Mouse (Mus musculus) layer of hippocampus, adult 9-11 months (tissue): Measurements from ENCODE around the gene Mrm3.

Source experiments
- DNase-seq: peaks from one replicate; pipeline ENCODE4 v3.0.0; 2022

Gene Mrm3

GRCm38 (mm10) chr11:76253145-76253917 is 9.8 kb downstream of the Mrm3 start:
- peak; percentile 83 for DNase-seq

DNA sequence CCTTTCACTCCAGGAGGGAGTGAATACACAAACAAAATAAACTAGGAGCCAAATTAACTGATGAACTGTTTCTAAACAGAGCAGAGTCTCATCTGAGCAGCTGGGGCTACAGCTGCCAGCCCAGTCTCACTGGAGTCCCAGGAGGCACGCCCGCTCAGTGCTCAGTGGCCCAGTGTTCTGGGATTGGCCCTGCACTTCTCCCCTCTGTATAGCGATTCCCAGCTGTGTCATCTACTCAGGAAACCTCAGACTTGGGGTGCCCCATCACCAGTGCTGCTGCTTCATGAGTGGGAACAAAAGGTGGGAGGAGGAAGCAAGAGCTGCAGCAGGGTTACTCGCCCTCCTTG is 10.4 kb downstream of the Mrm3 start:
- no peak for DNase-seq

DNA sequence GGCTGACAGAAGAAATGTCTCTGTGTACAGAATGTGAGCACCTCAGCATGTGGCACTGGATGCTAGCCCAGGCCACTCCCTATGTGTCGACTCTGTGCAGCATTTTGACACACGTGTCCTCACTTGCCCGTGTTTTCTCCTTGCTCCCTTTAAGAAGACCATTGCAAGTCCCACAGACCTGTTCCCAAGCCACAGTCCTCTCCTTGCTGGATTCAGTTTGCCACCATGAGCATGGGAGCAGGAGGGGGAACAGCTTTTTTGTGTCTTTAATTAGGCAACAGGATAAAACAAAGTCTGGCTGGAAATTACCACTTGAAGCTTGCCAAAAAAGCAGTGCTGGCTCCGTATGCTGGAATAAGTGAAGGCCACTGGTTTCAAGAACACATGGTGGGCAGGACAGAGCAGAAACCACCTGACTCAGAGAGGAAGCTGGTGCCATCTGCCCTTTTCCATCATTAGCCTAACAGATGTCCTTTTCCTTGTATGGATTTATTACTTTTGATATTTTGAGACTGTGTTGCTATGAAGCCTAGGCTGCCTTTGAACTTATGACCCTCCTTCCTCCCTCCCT is 12.0 kb downstream of the Mrm3 start:
- peak; percentile 71 for DNase-seq

DNA sequence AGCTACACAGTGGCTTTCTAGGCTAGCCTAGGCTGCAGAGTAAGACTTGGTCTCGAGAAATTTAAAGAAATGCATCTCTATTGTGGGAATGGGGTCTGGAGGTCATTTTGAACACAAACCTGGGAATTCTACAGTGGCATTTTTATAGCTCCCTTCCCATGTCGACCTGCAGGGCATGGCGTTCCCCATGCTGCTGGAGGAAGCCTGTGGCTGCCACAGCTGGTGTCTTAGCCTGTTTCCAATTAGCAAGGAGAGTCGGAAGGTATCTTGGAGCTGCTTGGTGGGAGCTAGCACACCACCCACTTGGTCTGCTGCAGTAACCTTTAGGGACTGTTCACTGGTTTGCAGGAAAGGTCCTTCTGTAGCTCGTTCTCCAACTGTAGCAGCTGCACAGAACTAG is 12.6 kb downstream of the Mrm3 start:
- DNase-seq: no peak

DNA sequence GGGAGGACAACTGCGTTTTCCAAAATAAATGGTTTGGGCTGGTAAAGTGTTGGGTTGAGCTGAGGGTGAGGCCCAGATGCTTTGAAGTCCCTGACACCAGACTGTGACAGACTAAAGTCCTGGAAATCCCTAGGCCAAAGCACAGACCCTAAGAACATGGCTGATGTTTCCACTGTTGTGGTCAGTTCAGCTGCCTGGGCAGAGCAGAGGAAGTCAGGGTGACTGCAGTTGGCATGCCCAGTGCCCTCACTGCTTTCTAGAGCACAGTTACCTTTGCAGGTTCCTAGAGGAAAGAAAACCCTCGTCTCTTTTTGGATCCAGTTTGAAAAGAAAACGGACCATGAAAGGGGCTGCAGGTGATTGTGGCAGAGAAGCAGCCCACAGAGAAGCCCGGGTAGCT is 13.9 kb downstream of the Mrm3 start:
- no peak for DNase-seq

DNA sequence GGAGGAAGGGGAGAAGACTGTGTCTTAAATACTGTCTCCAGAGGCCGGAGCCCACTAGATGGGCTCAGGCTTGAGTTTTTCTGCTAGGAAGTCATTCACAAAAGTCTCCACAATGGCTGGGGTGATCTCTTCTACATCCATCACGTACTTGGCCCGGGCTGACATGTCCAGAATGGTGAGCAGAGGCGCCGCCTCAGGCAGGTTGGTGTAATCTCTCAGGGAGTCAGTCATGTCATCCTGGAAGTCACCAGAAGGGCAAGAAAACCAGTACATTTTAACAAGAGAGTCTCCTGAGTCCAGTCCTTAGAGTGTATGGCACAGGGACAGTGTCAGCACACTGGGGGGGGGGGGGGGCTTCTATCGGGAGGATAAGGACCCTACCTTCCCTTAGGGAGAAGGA is 15.0 kb downstream of the Mrm3 start:
- DNase-seq: no peak

DNA sequence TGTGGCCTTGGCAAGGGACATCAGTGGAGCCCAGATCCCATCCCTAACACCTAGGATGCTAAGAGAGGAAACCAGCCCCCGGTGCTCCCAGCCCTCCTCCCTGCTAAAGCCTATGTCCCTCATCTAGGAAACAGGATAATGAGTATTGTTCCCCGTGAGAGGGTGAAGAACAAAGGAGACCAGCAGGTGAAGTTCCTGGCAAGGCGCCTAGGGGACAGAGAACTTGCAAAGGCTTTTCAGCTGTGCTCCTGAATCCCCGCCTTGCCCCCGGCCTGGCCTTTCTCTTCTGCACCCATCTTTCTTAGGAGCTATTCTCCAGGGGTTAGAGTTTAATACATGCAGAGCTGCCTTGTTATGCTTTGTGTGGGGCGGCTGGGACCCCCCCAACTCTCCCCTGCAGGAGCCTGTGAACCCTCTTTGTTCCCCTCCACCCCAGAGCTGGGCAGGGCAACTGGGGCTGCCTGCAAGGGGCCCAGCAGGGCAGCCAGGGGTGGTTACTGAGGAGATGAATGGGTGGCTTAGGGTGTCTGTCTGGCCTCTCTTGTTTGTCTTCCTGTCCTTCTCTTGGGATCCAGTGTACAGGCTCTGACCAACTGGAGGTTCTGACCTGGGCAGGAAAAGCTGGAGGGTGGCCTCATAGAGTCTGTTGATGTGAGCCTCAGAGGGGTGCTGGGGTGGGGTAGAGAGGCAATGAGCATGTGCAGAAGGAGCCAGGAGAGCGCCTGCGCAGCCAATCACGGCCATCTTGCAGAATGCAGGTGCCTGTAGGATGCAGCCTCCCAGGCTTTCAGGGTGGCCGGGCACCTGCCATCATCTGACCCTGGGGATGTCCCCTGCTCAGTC is 16.9 kb downstream of the Mrm3 start:
- DNase-seq: no peak

DNA sequence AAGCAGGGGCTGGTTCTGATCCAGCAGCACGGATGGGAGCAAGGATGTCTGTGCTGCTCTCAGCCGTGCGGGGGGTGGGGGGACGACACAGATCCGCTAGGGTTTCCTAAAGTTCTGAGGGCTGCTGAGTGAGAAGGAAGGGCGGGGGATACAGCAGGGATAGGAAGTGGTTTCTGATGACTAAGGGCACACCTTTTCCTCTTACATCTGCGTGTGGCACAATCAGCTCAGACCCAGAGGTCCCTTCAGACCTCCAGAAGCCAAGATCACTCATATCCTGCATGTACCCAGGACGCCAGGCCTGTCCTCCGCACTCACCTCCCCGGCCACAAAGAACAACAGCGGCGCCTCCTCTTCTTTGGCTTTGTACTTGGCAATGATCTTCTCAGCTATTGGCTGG is 17.7 kb downstream of the Mrm3 start:
- no peak for DNase-seq

- DNase-seq: no peak
Measured at GRCm38 (mm10) chr11:76262611-76263351, 19.3 kb downstream of the Mrm3 start.

DNA sequence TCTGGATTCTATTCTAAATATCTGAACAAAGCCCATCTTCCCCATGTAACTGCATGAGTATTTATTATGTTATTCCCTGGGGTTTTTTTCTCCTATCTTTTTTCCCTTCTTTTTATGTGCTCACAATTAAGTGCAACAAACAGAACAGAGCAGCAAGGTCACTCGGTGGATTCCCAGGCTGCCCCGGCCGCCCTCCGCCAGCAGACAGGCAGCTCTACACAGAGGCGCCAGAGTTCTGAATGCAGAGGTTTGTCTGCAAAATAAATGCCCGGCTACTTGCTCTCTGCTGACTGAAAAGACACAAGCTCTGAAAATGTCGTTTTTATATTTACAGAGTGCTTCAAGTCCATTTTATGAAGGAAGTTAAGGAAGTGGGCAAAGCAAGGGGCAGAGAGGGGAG is 24.0 kb downstream of the Mrm3 start:
- DNase-seq: no peak

DNA sequence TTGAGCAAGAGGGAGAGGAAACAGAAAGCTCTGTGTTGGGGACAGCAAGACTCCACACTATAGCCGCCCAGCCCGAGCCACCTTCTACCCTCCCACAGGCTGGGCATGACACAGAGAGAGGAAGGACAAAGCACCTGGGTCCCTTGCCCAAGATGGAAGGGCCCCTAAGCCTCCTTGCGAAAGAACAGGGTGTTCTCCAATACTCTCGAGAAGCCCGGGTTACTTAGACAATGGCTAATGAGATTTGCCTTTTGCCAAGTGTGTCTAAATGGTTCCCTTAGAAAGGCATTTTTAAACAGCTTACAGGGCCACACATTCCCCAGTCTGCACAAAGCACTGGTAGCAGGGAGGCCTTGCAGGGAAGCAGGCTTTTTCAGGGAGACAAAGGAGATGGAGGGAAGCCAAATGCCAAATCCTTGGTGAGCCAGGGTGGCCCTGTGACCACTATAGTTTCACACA is 24.5 kb downstream of the Mrm3 start:
- DNase-seq: peak; percentile 59

DNA sequence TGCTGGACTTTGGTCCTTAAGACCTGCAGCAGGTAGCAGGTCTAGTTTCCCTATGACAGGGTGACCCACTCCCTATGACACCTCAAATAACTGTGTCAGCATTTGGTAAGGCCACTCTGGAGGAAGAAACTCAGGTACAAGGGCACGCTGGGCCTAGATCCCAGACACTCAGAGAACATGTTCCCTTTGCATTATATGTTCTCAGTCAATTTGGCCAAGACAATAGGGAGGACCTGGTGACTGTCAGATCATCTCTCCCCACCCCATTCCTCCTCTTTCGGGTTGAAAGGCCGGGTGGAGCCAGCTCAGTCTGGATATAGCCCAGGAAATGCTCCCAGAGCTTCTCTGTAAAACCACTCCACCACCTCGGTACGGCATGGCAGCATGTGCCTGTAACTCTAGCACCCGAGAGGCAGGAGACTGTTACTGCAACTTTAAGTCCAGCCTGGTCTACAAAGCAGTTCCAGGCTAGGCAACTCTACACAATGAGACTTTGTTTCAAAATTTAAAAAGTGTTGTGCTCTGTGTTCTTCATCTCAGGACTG is 25.1 kb downstream of the Mrm3 start:
- no peak for DNase-seq

DNA sequence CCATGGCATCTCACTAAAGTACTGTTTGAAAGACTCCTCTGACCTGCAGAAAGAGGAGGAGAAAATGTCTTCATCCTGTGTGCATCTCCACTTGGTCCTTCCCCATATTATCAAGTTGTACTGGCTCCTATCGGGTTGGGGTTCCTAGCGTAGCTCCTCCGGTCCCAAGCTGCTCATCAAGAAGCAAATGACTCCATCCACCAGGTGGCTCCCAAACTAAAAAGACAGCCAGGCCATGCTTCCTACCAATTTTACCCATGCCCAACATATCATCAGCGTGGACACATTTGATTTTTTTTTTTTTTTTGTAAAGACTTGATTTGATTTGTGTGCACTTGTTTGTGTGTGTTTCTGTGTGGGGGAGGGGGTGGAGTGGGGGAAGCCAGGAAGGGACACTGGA is 28.9 kb downstream of the Mrm3 start:
- no peak for DNase-seq

DNA sequence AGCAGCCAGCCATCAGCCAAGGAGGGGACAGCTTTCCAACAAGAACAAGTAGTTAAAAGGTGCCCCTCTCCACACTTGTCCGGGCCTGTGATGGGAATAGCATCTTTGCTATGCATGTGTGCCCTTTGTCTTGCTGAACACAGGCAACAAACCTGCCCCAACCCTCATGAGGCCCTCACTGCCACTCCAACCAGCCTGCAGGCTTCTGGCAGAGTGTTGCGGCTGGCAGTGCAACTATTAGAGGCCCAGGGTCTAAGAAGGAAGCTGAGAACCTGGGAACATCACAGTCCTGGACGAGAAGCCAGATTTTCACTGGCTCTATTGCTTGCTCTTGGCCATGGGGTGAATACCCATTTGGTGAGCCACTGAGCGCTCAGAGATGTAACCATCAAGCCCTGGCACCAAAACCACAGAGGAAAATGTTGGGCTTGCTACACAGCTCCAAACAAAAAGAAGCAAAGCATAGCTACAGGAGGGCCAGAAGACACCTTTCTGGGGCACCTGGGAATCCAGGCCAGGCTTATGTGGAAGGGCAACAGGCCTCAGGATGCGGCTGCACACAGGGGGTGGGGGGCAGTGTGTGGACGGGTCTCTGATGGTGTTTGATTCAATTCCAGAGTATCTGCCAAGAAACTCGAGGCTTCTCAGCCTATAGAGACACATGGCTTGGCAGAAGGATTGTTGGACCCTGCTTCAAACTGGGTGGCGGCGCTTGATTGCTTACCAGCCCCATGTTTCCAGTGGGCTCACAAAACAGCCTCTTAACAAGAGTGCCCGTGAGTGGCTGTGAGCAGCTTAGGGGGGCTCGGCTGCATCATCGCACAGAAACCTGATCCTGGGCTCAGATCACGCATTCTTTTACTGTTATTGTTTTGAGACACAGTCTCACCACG is 35.7 kb downstream of the Mrm3 start:
- DNase-seq: no peak

- no peak for DNase-seq
Measured at GRCm38 (mm10) chr11:76279971-76280370, 36.5 kb downstream of the Mrm3 start.

DNA sequence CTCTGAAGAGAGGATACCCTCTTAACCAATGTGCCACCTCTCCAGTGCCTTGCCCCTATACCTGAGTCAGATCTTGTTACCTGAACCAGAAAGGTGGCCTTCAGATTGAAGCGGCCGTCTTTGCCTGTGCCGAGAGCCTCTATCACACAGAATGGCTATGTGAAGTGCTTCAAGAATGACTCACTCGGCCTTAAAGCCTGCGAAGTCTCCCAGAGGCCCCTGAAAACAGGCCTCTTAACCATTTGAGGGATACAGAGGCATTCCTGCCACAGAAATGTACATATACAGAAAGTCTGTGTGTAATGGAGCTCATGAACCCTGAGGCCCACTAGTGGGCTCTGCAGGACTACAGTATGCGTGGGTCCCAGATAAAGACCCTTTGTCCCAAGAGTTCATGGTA is 40.3 kb downstream of the Mrm3 start:
- no peak for DNase-seq

DNA sequence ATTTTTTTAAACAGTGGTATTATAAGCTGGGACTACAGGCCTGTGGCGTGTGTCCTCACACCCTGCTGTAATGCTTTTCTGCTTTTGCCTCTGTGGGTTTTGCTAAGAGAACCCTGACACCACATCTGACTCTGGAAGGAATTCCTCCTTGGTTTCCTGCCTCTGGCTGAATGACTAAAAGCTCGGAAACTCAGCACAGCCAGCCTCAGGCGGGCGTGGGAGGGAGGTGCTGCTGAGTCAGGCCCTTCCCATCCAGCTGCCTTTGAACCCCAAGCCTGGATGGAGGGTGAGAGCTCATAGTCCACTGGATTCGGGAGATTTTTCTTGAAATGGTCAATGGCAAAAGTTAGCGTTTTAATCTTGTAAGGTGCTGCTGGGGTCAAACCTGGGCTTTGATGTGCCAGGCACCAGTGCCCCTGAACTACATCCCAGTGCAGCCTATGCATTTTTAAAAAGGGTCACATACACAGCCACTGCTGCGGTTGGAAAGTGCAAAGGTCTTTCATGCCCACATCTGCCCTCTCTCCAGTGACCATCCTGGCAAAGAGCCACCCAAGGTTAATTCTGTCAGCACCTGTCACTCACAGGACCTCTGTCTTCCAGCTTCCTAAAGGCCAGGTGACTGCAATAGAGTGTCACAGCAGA is 42.0 kb downstream of the Mrm3 start:
- DNase-seq: no peak

DNA sequence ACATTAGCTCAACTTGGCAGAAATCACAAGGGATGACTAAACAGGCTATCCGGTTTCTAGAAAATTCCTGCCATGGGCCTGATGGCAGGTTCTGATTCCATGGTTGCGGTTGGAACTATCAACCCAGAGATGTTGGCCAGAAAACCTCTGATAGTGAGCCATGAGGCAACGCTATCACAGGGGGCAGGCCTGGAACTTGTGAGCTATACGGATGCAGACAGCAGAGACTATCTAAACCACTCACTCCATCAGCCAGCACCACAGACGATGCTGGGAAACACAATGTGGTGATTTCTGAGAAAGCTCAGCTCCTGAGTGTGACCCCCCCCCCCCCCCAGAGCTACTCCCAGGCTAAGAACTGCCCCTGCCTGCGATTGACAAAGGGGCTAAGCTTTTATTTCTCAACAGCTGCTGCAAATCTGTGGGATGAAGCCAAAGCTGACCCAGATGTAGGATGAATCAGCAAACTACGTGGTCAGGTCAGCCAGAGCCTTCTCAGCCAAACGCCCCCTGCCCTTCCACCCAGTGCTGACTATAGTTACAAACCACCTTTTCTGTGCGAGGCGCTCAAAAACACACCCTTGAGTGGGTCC is 43.1 kb downstream of the Mrm3 start:
- no peak for DNase-seq

GRCm38 (mm10) chr11:76287301-76287700 is 43.8 kb downstream of the Mrm3 start:
- DNase-seq: no peak

DNA sequence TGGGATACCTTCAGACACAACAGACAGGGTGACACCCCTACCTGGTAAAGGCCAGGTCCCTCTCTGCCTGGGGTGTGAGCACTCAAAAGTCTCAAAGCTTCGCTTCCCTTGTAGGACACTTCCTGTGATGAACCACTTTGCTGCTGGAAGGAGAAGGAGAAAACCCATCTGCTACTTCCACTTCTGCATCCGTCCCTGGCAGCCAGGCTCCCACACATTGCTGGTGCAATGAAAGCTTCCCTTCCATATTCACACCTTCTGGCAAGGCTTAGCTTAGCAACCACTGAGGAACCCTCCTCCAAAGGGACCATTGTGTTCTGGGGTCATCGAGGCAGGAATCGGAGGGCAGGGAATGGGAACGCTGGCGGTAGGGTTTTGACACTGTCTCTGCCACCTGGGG is 45.1 kb downstream of the Mrm3 start:
- peak; percentile 8 for DNase-seq

DNA sequence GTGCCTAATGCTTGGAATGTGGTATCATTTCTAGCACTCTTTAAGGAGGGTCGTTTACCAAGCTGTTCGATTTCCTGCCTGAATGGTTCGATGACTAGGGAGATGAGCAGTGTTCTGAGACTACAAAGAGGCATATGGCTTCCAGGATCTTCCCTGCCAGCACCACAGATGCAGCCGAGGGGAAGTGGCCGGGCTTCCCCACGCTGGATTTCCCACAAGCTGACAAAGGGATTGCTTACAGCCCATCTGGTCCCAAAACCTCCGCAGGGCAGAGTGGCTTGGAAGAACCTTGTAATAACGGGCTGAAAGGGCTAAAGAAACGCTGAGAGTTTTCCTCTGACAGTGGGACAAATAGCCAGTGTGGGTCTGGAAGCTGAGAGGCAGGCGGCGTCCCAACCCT is 46.9 kb downstream of the Mrm3 start:
- peak; percentile 69 for DNase-seq
